Mouse (Mus musculus): ENCODE results near the gene Mgat4a. TPM values are rescaled to one million over a fixed set of nuclear protein-coding genes. Genes with fewer than 3 reads are reported as not detected.

Gene Mgat4a
- polyA plus RNA-seq, 1 experiment: 2.4 TPM

DNA sequence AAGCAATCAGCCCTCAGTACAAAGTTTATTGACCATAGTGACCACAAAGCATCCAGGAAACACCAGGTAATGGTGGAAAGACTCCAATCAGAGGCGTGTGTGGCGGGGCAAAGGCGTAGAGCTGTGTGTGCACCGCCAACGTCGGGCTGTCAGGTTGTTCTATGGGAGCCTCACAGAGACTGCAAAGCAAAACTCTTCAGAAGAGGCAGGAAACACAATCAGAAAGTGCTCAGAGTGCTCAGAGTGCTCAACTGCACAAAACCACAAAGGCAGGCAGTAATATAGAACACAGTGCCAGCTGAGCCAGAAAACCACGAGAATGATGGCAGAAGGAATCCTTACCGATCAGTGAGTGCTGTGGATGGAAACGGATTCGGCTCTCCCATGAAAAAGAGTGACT lies 67.6 kb downstream of the Mgat4a start:
- Histone ChIP-seq H3K27ac (replicated peaks; ENCODE audit: low read depth, low read length) (no peak overlapping the region), H3K4me1 (ENCODE audit: control insufficient read depth, insufficient read depth, insufficient read length, low read length) (peaks cover 1% of the 10 kb centered on the region; the same call in 1 of the 2 replicates), H3K4me3 (ENCODE audit: insufficient read depth, low read depth, low read length) (no peak overlapping the region)

- no peaks in the 10 kb centered on the region for H3K4me1 ChIP-seq (ENCODE audit: control insufficient read depth, insufficient read depth, insufficient read length, low read length)
- no peak overlapping the region for H3K27ac ChIP-seq (replicated peaks; ENCODE audit: low read depth, low read length)
- H3K4me3 ChIP-seq (ENCODE audit: insufficient read depth, low read depth, low read length): no peak overlapping the region
These were observed 69.4 kb downstream of the Mgat4a start for GRCm38 (mm10) chr1:37471179-37472148.

DNA sequence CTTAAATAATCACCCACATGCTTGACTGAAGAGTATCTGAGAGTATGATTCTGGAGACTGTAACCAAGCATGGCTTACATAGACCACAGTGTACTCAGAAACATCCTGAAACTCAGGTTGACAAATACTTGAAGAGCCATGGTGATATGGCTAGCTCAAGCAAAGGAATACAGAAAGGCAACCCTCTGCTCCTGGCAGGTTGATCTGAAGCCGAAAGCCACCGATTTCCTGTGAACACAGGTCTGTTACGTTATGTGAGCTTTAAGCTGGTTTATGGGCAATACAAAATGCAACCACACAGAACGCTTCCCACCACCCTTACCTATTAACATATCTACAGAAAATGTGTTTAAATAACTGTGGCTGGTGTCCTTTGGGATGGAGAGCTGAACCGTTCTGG lies 71.8 kb downstream of the Mgat4a start:
- Histone ChIP-seq H3K4me3 (ENCODE audit: insufficient read depth, low read depth, low read length) (no peak overlapping the region), H3K4me1 (ENCODE audit: control insufficient read depth, insufficient read depth, insufficient read length, low read length) (no peaks in the 10 kb centered on the region), H3K27ac (replicated peaks; ENCODE audit: low read depth, low read length) (no peak overlapping the region)

GRCm38 (mm10) chr1:37467806-37468205 lies 73.0 kb downstream of the Mgat4a start:
- Histone ChIP-seq H3K4me1 (ENCODE audit: control insufficient read depth, insufficient read depth, insufficient read length, low read length) (no peaks in the 10 kb centered on the region), H3K4me3 (ENCODE audit: insufficient read depth, low read depth, low read length) (no peak overlapping the region), H3K27ac (replicated peaks; ENCODE audit: low read depth, low read length) (no peak overlapping the region)

DNA sequence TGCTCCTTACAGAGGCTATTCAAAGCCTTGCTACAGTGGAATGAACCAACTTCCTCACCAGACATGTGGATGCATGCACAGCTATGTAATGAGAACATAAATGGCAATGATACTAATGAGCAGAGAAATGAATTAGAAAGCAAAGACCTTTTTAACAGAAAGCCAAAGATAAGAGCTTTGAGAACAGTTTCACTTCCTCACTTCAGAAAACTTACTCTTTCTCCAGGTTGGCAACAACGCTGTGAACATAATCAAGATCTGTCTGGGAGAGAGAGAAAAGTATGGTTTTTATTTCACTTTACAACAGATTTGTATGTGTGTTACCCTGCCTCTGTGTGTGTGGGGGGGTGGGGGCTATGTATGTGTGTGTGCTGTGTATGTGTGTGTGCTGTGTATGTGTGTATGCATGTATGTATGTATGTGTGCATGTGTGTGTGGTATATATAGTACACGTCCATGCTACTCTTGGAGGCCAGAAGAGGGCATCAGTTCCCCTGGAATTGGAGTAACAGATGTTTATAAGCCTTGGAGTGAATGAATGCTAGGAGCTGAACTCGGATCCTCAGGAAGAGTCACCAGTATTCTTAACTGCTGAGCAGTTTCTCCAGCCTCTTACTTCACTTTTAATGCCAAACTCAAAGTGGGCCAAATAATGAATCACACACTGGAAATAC lies 74.4 kb downstream of the Mgat4a start:
- no peak overlapping the region for H3K27ac ChIP-seq (replicated peaks; ENCODE audit: low read depth, low read length)
- no peak overlapping the region for H3K4me3 ChIP-seq (ENCODE audit: insufficient read depth, low read depth, low read length)
- no peaks in the 10 kb centered on the region for H3K4me1 ChIP-seq (ENCODE audit: control insufficient read depth, insufficient read depth, insufficient read length, low read length)

DNA sequence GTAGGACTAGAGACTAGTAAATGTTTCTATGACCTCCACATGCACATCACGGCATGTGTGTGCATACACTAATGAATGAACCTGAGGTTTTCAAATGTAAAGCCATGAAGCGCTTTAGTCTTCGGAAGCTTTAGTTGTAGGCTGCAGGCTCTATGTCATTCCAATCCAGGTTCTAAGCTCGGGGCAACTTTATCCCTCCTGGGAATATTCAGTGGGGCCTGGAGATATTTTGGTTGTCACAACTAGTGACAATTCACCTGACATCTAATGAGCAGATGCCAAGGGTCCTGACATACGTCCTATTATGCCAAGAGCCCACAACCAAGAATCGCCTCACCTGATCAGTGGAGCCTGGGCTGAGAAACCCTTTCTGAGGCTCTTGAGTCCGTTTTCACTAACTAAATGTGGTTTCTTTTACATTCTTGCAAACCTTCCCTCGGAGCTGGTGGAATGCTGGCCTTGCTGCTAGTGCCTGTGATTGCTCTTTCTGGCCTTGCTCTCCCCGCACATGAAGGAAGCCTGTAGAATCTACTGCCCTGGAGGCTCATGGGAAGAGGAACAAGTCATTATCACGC lies 75.9 kb downstream of the Mgat4a start:
- no peak overlapping the region for H3K27ac ChIP-seq (replicated peaks; ENCODE audit: low read depth, low read length)
- no peaks in the 10 kb centered on the region for H3K4me1 ChIP-seq (ENCODE audit: control insufficient read depth, insufficient read depth, insufficient read length, low read length)
- no peak overlapping the region for H3K4me3 ChIP-seq (ENCODE audit: insufficient read depth, low read depth, low read length)

DNA sequence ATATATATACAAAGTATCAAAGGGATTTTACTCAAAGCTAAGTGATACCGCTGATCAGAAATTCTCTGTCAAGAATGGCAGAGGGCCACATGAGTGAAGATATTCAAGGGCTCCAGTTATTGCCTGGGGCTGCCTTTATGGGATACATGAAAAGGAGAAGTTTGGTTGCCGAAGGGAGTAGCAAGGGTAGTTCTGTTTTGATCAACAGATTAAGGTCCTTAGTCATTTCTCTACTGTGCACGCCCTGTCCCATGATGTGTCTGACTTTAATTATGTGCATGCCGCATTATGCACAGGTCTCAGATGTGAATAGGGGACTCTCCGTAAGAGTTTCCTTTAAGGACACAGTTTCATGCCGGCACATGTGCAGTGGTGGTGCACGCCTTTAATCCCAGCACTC lies 83.3 kb downstream of the Mgat4a start:
- H3K27ac ChIP-seq (replicated peaks; ENCODE audit: low read depth, low read length): no peak overlapping the region
- no peaks in the 10 kb centered on the region for H3K4me1 ChIP-seq (ENCODE audit: control insufficient read depth, insufficient read depth, insufficient read length, low read length)
- no peak overlapping the region for H3K4me3 ChIP-seq (ENCODE audit: insufficient read depth, low read depth, low read length)

- Histone ChIP-seq H3K4me1 (ENCODE audit: control insufficient read depth, insufficient read depth, insufficient read length, low read length) (no peaks in the 10 kb centered on the region), H3K27ac (replicated peaks; ENCODE audit: low read depth, low read length) (no peak overlapping the region), H3K4me3 (ENCODE audit: insufficient read depth, low read depth, low read length) (no peak overlapping the region)
These were observed 89.5 kb downstream of the Mgat4a start for GRCm38 (mm10) chr1:37451270-37451669.

DNA sequence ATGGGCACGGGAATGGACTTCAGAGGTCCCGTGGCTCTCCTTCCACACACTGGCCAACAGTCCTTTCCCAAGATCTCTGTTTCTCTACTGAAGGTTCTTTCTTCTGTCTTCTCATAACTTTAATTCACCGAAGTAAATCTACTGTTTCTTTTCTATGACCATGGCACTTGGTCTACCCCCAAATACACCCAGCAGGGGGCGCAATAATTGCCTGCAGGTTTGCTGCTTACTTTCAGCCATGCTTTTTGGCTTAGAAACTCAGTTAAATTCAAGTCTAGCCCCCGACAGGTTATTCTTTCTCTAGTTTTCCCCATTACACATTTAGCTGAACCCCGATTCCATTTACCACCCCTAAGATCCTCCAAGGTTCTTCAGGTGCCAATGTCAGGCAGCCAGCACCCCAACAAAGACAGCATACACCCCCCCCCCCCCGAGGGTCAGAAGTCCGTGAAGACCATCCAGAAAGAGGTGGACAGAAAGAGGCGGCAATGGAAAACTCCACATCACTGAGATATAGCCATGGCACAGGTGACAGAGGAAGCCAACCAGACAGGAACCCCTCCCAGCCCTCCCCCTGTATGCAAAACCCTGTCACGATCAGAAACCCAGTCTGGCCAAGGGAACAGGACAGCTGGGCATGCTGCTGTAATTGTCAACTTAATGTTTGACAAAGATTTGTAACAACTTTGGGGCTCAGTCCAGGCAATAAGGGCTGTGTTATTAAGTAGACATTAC lies 92.3 kb downstream of the Mgat4a start:
- Histone ChIP-seq H3K4me3 (ENCODE audit: insufficient read depth, low read depth, low read length) (no peak overlapping the region), H3K27ac (replicated peaks; ENCODE audit: low read depth, low read length) (no peak overlapping the region), H3K4me1 (ENCODE audit: control insufficient read depth, insufficient read depth, insufficient read length, low read length) (no peaks in the 10 kb centered on the region)

DNA sequence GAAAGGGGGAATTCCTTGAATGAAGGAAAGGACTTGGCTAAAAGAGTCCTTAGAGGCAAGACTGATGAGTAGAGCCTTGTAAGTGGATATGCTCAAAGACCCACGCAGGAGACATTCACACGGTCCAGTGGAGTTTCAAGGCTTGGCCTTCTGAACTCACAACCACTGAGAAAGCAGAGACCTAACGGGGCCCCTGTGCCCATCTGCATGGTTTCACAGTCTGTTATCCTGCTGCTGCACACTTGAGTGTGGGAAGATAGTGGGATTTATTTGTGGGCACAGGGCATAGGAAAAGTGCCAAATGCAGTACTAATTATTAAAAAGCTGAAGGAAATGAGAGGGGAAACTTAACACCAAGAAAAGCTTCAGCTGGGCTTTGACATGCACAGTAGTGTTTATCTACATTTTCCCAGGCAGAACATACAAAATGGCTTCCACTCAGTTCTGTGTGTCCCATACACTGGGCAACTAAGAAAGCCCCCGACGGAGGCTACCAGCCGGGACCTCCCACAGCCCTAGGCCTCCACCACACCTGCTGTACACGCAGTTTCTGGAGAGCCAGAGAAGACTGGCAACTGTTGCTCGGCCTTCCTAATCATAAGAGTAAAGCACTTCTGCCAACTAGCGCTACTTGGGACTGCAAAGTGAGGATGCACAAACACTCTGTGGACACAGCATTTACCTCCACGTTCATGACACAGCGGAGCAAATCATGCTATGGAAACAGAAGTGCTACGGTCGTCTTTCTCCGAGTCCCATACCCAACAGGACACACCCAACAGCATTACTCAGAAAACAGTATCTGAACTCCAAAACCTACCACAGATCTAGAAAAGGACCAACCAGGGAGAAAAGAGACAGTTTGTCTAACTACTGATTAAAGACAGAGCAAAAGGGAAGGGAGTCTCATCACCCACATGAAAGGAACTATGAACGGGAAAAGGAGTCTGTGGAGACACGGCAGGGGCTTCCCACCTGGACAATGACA lies 97.7 kb downstream of the Mgat4a start:
- Histone ChIP-seq H3K4me1 (ENCODE audit: control insufficient read depth, insufficient read depth, insufficient read length, low read length) (no peaks in the 10 kb centered on the region), H3K27ac (replicated peaks; ENCODE audit: low read depth, low read length) (no peak overlapping the region), H3K4me3 (ENCODE audit: insufficient read depth, low read depth, low read length) (no peak overlapping the region)

DNA sequence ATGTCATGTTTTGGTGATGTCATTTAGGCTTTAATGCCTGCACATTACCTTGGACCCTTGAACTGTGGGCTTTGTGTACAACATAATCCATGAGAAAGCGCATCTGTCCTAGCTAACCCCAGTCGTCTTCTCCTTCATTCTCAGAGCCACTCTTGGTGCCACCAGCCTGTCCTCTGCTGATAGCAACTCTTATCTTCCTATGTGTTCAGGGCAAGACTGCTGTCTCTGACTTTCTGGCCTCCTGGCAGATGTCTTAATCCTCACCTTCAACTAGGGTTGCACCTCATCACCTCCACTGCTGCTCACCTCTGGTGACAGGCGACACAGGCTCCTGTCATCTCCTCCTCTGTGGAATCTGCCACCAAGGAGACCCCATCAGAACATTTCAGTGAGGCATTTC lies 104.4 kb downstream of the Mgat4a start:
- H3K4me3 ChIP-seq (ENCODE audit: insufficient read depth, low read depth, low read length): no peak overlapping the region
- H3K4me1 ChIP-seq (ENCODE audit: control insufficient read depth, insufficient read depth, insufficient read length, low read length): no peaks in the 10 kb centered on the region
- H3K27ac ChIP-seq (replicated peaks; ENCODE audit: low read depth, low read length): no peak overlapping the region

DNA sequence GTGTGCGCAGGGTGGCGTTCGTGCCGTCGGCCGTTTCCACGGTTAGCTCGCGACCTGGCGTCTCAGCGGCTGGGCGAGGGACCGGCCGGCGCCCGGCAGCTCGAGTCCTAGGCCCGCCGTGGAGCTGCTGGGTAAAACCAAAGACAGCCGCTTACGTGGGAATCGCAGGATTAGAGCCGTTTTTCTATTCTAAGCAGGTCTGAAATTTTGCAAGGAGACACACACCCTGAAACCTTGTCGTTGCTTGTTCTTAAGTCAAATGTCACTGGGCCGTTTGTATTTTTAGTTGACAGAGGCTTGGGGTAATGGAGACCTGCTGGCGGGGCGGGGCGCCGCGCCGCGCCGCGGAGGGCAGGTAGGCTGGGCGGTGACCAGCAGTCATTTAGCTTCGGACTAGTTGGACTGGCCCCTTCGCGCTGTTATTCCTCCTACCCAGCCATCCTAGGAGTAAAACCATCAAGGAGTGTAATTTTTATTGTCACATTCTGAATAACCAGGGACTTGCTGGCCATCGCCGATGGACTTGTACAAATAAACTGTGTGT lies 110.4 kb downstream of the Mgat4a start:
- peaks cover 7% of the 10 kb centered on the region; the same call in 1 of the 2 replicates for H3K4me1 ChIP-seq (ENCODE audit: control insufficient read depth, insufficient read depth, insufficient read length, low read length)
- H3K4me3 ChIP-seq (ENCODE audit: insufficient read depth, low read depth, low read length): peak overlapping the region; percentile 90
- peak overlapping the region; percentile 62 for H3K27ac ChIP-seq (replicated peaks; ENCODE audit: low read depth, low read length)

DNA sequence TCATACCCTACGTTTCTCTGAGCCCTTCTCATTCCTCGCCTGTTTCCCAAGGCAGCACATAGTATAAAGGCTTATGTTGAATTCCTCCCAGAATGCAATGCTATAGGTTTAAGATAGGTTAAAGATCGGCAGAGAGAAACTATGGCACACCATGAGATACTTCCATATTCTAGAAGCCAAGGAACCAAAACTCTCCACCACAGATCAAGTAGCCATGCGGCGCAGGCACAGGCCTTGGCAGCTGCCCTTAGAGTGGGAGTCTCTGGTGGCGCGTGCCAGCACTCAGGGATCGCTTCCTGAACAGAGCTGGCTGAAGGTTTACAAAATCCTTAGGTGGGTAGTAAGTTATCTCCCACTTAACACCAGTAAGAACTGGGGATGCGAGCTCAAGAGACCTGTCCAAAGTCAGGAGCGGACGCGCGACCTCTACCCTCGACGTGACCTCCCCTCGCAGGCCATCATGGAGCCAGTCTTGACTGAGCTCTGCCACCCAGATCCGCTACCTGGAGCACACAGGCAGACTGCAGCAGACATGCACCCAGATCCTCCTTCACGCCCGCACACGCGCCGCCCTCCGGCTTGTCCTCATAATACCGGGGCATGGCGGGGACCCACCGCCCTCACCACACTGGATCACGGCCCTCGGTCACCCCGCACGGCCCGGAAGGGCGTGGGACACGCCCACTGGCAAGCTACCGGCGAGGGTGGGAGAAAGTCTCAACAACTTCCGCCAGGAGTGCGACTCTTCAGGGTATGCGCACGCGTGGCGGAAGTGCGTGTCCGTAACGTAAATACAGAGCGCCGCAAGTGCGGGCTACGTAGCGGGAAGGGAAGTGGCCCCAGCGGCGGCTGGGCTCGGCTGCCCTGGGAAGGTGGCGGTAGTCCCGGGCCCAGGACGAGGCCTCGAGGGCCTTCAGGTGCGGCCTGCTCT lies 111.2 kb downstream of the Mgat4a start, which contains the start of the genes Coa5 and Unc50:
Gene Coa5, minus strand, starts transcription at position 738 of the 931 bp plus-strand sequence.
Gene Unc50, plus strand, starts transcription at position 774 of the 931 bp plus-strand sequence.
- H3K27ac ChIP-seq (replicated peaks; ENCODE audit: low read depth, low read length): peak within 1 kb of the TSS; percentile 93
- H3K4me1 ChIP-seq (ENCODE audit: control insufficient read depth, insufficient read depth, insufficient read length, low read length): peaks cover 7% of the 10 kb centered on the region; the same call in 1 of the 2 replicates
- H3K4me3 ChIP-seq (ENCODE audit: insufficient read depth, low read depth, low read length): peak within 1 kb of the TSS; percentile 90
